Mouse (Mus musculus) cerebellum, postnatal 25 days (tissue): ENCODE data around the gene Odf3.
"Not testable (repeated sequence)": the region's sequence is repeated elsewhere in the genome, so short reads cannot be mapped to it uniquely, and the experiment has no call there.

Experiments
- DNase-seq, 2 experiments: peaks; one replicate each; pipeline ENCODE4 v3.0.0; 2021; ENCODE audit warnings: mixed read lengths in 2 of 2

Gene Odf3

DNA sequence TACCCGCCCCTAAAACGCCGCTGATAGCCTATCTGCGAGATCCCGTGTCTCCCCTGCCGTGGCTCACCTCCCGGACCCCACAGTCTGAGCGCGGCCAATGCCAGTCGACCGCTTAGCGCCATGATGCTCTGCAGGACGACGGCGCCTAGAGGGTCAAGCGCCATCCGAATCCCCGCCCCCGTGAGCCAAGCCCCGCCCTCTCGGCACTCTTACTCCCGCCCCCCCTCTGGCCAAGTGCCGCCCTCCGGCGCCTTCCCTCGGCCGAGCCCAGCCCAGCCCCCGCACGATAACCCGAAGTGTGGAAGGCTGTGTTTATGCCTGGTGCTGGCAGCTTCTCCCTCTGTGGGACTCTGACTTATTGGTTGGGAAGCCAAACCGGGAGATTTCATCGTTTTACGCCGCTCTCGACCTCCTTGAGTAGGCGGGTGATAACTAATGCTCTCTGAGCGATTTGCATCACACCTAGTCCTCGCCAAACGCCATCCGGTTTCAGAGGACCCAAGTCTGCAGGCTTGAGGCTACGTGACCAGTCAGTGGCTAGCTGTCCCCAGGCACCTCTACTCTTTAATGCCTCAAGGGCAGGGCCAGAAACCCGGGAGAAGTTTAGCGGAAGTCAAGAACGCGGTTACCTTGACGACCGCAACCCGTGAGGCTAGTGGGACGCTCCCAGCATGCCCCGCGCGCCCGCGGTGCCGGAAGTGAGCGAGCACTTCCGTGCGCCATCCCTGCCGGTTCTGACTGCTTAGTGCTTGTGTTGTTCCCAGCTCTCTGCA, 34.3 kb downstream of the Odf3 start, which contains the start of the genes Psmd13 and Sirt3:
Gene Psmd13 (plus strand): TSS at position 273 of the 773 bp plus-strand sequence.
Gene Sirt3 (minus strand): TSS at position 614 of the 773 bp plus-strand sequence.
- DNase-seq, result peak; percentile 95 to 97

GRCm38 (mm10) chr7:140882469-140882803, 34.8 kb downstream of the Odf3 start:
- DNase-seq, result no peak

DNA sequence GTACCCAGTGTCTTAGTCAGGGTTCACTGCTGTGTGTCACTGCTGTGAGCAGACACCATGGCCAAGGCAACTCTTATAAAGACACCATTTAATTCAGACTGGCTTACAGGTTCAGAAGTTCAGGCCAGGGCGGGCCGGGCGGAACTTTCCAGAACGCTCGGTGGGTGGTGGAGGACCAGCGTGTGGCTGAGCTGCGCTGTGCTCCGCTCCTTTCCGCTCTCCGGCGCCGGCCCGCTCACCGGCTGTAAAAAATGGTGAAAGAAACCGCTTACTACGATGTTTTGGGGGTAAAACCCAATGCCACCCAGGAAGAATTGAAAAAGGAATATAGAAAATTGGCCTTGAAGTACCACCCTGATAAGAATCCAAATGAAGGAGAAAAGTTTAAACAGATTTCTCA, 43.0 kb downstream of the Odf3 start:
- DNase-seq, result not testable (repeated sequence)

DNA sequence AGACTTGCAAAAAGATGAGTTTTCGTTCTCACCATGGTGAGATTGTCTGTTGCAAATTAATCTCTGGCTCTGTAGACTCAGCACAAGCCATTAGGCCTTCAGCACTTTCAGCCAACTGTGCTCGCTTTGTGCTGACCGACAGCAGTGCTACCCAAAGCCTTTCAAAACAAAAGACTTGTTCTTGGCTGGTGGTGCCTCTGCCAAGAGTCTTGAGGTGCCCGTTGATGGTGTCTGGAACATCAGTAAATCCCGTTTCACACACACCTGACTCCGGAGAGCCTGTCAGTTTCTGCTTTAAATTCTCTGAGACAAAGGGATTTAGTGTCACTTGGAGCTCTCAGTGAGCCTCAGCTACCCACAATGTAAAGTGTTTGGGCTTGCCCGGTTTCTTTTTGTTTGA, 46.4 kb downstream of the Odf3 start:
- no peak for DNase-seq

DNA sequence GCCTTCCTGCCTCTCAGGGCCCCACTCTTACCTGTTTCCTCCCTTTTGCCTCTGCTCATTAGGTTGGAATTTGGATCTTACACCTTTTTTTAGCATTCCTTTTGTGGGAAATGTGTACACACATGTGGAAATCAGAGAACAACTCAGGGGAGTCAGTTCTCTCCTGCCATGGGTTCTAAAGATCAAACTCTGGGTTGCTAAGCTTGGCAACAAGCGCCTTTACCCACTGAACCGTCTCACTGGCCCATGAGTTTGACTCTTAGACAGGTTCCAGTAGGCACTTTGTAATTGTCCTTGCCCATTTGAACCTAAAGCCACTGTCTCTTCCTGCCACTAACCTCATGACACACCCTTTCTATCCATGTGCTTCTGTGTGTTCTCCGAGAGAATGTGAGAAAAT, 47.0 kb downstream of the Odf3 start:
- no peak for DNase-seq

DNA sequence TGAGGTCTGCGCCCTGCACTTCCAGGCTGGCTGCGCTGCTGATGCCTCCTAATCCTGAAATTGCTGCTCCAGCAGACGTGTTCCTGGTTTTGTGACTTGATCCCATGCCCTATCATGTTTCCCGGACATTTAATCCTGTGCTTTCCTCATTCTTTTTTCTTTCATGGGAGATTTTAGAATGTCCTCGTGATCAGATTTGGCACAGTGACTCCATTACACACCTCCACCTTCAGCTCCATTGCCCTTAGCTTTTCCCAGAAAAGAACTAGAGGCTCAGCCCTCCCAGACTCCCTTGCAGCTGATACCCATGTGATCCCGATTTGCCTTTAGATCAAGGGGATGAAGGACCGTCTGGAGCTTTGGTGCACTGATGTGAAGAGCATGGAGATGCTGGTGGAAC, 50.3 kb downstream of the Odf3 start:
- no peak for DNase-seq

DNA sequence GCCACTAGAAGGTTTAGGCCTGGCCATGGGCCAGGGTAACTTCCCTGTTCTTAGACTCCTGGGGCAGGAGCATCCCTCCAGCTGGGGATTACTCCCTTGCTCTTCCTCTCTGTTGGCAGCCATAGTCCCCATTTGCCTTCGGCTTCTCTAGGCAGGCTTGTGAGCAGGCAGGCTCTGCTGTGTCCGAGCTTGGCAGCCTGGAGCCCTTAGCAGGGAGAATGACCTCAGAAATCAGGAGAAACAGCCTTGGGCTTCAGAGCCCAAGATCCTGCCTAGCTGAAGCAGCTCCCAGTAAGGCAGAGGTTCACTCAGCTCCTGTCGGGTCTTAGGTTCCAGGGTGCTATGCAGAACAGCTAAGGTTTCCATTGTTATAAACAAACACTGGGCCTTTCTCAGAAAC, 51.5 kb downstream of the Odf3 start:
- no peak for DNase-seq

DNA sequence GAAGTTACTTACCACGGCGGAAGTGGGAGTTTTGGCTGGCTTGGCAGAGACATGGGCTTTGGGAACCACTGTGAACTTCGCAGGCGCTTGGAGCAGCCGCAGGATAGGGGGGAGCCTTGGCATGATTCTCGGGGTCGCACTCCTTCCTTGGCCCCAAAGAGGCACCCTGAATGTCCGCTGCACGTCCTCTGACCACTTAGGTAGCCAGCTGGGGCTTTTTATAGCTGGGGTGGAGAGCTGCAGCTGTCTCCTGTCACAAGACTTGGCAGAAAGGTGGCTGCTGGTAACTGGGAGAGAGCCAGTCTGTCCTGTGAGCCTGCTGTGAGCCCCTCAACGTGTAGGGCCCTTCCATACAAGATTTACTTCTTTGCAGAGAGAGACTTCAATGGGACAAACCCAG, 52.6 kb downstream of the Odf3 start, which contains the start of gene Cox8b:
Gene Cox8b (minus strand): TSS at position 227 of the 400 bp plus-strand sequence.
- no peak for DNase-seq
